Mouse (Mus musculus) urinary bladder, postnatal 25 days (tissue): ENCODE measurements at regions not wholly inside any gene's neighbourhood (a gene's known extent, or its start where the extent isn't known, plus 50 kb on each side); places are given as distances from the start of the nearest gene placed in this dataset.

ENCODE experiments used
- DNase-seq: peaks from one replicate; pipeline ENCODE4 v3.0.0; 2022; ENCODE audit warnings: low spot score

DNA sequence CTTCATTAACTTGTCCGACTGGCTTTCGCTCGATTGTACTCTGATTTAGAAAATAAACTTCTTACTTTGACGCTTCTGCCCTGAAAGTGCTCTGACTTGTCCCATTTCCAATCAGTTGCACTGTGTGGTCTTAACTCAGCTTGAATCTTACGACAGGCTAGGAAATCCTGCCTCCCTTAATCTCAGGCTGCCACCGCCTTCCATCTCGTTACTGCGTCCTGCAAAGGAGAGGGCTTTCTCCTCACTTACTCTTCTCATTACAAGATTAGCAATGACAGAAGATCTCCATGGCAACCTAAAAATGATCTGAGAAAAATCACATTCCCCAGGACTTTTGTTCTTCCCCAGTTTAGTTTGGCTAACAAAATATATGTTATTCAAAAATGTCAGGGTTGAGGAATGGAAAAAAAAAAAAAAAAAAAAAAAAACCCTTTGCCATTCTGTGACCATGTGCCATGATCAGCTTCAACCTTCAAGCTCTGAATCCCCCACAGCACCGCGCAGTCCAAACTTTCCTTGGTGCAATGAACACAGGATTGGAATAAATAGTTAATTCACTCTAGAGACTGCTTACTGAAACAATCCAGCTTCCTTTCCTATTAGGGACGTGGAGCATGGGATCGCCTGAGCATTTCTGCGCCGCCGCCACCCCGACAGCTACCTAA lies 494.1 kb downstream of the Lmo4 start:
- no peak for DNase-seq

DNA sequence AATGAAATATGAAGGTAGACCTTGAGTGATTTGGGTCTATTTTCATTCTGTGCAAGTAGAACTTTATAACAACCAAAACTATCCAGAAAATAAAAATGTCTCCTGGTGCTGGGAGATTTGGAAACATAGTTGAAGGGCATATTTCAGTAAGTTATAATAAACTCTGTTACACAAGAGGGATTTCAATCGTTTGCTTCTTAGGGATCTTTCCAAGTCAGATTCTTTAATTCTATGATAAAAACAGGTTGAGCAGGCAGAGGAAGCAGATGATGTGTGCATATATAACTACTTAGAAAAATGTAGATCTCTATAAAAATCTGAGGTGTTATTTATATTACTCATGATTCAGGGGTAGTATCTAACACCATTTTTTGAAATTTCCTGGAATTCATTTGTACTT lies 498.3 kb downstream of the Lmo4 start:
- no peak for DNase-seq

DNA sequence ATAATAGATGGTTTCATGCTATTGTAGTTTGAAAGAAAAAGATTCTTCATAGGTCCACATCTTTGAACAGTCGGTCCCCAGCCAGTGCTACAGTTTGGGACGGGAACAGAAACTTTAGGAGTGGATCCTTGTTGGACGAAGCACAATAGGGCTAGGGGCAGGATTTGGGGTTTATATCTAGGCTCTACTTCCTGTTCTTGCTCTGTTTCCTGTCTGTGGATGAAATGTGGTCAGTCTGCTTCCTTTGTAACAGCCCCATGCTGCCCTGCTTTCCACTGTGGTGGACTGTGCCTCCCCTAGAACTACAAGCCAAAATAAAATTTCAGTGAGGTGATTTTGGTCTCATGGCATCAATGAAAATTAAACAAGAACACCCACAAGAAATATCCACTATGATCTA lies 510.2 kb downstream of the Lmo4 start:
- DNase-seq, result no peak

DNA sequence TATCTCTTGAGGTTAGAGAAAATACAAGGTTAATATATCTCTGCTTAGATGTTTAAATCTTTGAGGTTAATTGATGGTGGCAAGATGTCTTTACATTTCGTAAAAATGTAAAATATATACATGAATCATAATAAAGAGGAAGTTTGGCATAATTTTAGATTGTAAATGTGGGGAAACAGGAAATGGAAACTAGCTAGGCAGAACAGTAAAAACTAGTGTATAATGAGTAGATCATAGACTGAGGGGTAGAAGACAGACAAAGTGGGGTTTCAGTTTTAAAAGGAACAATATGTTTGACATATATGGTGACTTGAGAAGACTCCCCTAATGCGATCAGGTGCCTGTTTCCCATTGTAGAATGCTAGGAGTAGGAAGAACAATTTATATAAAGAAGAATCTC lies 519.3 kb downstream of the Lmo4 start:
- no peak for DNase-seq

DNA sequence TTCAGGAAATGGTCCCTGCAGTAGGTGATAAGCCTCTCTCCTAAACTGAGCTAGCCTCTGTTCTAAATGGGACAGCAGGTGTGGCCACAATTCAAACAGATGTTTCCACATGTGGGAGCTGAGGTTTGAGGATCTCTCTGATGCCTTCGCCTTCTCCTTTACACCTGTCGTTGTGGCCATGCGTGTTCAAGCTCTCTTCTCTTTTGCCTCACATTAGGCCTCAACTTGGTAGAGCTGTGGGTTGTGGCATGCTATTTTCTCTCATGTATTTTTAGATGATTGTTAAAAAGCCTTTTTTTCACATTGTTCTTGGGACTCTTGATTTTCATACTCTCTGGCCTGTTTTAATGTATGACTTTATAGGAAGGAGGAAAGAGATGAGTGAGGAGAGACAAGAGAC lies 526.8 kb downstream of the Lmo4 start:
- DNase-seq, result no peak

DNA sequence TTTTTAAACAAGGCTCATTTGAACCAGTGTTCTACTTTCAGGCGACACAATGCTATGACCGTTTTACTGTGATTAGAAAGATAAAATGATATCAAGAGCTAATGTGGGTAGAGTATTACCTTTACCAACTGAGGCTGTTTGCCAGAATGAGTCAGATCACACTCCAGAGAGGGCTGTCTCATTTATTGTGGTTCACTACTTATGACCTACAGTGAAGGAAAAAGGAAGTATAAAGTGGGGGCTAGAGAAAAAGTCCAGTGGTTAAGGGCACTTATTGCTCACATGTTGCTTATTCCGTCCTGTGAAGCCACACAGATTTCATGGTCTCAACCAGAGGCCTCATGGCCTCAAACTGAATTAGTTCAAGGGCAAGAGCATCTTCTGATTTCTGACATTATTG lies 530.2 kb downstream of the Lmo4 start:
- DNase-seq, result no peak

DNA sequence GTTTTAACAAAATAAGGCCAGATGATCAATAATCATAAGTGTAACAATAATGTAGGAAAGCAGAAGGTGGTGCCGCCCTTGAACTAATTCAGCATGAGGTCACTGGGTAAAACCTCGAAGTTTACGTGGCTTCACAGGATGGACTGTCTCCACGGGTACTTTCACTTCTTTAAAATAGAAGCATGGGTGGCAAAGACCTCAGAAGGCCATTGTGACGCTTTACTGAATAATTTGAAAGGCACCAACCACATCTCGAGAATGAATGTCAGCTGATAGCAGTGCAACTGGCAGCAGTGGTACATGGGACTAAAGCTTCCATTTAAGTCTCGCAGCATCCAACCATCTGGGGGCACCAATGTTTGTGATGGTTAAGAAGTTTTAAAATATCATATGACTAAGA lies 530.6 kb downstream of the Lmo4 start:
- no peak for DNase-seq

DNA sequence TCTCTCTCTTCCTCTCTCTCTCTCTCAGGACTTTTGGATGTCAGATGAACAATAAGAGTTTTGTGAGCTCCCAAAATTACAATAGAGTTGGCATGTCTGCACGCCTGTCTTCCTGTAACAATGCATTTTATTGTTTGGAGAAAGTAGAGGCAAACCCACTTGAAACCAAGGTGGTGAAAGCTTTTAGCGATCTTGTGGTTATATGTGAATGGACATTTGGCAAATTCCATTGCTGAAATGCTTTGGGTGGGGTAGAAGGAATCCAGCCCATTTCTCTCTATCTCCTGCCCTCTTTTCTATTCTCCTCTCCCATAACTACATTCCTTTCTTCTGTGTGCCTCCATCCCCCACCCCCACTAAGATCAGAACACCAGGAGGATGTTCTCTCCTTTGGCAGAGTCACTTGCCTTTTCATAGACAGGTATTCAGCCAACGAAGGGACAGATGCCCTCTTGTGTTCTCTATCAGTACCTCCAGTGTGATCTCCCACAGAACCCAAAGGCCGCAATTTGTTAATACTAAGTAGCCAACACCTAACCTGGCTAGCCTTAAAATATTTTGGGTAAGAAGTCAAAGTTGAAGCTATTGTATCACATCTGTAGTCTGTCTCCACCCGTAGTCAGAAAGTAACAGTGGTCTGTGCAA lies 542.9 kb downstream of the Lmo4 start:
- DNase-seq, result no peak

DNA sequence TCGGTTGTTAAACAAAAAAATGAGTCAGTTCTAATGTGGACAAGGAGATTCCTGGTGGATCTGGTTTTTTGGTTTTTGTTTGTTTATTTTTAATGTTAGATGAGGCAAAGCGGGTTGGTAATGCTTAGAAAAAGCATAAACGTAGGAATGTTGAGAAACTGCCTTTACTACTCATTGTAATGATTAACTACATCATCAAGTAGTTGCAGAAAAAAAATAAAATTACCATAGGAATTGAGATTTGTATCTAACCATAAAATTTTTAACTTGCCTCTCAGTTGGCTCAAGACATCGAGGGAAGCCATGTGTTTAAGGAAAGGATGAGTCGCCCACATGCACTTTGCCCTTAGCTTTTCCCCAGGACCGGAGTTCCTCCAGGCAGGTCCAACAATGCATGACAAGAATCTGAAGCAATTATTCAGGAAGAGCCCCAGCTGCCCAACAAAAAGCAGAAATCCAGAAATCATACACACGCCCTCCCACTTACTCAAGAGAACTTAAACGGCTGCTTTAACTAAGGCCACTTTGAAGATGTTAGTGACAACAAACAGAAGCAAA lies 545.5 kb downstream of the Lmo4 start:
- no peak for DNase-seq

DNA sequence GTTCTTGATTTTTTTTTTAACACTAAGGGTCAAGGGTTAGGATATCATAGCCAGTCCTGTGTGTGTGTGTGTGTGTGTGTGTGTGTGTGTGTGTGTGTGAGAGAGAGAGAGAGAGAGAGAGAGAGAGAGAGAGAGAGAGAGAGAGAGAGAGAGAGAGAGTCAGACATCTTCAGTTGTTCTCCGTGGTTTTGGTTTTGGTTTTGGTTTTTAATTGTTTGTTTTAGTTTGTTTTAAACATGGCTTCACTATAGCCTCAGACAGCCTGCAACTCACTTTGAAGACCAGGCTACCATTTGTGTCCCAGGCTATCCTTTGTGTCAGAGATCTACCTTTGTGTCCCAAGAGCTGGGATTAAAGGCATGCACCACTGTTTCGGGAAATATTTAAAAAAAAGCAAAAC lies 557.8 kb downstream of the Lmo4 start:
- DNase-seq, result no peak

DNA sequence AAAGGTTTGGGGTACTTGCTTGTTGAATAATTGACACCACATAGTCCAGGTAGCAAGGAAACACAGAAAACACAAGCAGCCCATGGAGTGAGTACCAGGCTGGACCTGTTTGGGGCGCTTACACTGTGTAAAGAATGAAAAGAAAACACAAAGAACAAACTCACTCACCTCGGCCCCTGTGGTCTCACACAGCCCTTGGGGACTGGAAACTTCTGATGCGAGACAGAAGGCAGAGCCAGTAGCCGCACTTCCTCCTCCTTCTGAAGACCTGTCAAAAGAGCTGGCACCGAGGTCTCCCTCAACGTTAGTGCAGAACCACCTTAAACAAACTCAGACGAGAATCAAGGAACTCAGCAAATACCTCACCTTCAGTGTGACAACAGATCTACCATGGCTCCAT lies 558.2 kb downstream of the Lmo4 start:
- no peak for DNase-seq

DNA sequence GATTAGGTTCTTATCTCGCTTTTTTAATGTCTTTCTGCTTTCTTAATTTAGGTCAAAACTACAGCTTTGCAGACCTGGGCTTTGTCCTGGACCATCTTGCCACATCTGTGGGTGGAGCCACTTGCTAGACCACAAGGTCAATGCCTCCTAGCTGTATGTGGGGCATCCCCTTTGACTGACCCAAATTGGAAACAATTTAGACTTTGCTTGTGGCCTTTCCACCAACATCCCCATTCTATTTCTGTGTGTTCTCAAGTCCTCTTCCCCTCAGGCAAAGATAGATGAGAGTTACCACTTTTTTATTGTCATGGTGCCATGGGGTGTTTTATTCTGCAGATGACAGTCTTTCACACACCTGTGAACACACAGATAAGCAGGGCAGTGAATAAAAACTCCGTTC lies 572.0 kb downstream of the Lmo4 start:
- no peak for DNase-seq

DNA sequence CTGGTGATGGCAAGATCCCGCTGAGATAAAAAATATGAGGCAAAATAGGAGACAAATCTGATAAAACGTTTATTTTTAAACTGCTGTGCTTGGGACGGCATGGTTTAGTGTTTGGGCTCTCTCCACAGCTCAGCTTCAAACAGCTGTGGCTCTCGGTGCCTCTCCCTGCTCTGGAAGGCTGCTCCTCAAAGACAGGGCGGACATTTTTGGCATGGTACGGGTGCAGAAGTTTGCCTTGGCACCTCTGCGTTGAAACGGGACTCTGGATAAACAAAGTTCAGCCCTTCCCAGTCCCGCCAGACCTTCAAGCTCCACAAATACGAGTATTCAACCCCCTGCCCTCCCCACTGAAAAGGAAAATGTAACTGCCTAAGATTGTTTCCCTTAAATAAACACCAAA lies 573.8 kb downstream of the Lmo4 start:
- no peak for DNase-seq

DNA sequence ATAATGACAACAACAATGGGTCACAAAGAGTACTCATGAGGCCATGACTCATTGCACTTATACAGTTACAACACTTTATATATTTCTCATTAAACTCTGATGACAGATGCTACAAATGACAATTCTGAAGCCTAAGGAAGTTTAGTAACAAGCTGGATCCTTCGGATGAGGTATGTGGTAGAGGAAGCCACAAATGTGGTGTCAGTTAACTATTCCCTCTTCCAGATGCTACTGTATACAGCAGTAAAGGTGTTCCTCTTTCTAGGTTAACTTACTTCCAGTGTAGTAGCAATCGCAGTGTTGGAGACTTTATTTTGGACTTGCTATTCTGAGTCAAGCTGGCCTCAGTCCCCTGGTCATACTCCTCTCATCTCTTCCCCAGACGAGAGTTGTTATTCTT lies 580.1 kb downstream of the Lmo4 start:
- DNase-seq, result no peak

DNA sequence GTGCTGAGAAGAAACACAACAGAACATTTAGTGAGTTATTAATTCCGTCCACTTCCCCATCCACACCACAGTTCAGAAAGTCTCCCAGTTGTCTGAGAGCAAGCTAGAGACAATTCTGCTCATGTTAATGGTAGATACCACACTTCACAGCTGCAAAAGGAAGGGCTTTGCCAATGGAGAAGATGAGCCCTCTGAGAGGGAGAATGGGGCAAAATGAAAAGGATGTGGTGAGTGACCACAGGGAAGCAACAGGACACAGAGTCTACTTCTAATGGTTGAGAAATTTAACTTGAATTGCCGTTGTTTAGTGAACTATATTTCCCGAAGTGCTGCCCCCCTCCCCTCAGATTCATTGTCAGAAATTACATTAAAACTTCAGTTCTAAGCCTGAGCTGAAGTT lies 582.7 kb downstream of the Lmo4 start:
- DNase-seq, result no peak

DNA sequence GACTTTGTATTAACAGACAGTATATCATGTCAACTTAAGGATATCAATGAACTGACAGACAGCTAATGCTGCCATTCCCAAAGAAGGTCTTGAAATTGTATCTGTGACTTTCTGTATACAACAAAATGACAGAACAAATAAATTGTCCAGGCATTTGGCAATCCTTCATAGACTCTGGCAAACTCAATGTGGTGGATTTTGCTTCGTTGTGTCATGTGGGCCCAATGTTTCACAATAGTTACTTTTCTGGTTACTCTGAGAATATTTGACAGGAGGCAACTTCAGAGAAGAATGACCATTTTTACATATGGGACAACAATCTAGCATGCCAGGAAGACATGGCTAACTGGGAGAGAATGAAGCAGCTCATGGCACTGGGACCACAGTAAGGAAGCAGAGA lies 585.9 kb downstream of the Lmo4 start:
- no peak for DNase-seq

DNA sequence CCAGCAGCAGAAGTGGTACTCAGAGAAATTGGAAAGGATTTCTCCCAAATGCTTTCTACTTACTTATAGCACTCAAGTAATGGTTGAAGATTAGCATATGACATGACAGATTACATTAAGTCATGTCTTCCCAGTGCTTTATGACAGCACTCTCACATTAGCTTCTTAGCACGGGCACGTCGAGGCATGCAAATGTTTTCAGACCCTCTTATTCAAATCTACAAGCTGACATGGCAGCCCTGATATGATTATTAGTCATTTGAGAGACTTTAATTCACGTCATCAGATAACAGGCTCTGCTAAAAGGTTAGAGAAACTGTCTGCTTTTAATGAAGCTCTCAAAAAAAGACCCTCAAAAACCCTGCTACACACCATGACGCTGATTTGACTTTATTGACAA lies 590.1 kb downstream of the Lmo4 start:
- DNase-seq, result no peak

DNA sequence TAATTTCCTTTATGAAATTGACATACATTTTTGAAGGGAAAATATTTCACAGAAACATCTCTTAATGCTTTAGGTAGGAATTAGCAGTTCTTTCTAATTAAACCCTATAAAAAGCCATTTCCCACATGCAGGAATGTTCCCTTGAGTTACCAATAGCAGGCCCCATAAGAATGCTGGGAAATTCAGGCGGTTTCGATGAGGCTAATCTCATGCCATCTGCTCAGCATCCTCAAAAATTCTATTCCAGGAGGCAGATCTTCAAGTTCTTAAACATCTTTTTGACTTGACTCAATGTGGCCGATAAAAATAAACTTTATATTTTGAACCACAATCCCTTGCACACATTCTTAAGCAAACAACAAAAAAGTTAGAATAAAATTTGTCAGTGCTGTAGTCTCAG lies 591.0 kb downstream of the Lmo4 start:
- DNase-seq, result no peak

DNA sequence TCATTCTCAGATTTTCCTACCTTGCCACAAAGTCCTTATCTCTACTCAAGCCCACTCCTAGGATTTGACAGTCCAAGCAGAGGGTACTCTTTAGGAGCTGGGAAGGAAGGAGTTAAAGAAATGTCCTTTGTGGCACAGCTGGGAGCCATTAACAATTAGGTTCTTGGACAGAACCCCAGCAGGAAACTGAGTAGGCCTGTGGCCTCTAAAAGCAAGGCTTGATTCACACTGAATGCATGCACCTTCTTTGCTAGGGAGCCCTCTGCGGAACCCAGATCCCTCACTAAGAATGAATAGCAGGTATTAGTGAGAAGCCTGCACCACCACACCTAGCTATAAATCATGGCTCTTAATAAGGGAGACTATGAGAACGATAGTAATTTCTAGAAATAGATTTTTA lies 595.3 kb downstream of the Lmo4 start:
- DNase-seq, result no peak

DNA sequence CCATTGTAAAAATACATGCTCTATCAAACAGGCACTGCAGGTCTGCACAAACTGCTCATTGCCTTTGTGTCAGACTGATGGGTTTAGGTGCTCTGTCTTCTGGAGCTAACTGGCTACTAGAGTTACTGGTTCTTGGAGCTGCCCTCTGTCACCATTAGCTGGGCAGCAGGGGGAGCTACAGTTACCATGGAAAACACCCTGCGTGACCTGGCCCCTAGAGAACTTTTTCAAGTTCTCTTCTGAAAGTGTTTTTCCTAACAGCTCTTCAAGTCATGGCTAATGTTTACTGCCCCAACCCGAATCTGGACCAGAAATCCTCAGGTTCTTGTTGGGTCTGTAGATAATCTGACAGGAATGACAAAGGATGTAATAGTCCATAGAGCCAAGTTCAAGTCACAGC lies 605.9 kb downstream of the Lmo4 start:
- peak; percentile 61 for DNase-seq

DNA sequence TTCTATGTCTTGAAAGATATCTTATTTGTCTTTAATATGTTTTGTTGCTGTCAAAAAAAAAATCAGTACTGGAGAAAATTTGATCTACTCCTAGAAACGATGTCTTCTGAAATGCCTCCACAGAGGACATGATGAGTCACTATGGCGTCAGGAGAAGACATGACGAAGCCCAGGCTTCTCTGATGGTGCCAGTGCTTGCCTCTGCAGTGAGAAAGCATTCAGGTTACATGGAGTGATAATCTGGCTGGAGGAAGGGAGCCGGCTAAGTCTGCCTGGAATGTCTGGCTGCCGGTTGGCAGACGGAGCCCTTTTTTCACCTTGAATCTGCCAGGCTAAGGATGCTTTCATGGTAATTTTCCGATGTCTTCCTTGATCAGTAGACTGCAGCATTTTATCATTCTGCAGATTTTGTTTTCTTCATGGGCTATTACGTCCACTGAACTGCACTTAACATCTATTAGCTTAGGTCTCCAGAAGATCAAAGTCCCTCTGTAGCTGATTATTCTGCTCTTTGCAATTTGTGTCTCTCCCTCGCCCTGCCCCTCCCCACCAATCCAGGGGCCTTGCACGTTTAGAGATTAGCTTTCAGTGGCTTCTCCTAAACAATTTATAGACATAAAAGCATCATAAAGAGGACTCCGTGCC lies 607.9 kb downstream of the Lmo4 start:
- DNase-seq, result no peak

DNA sequence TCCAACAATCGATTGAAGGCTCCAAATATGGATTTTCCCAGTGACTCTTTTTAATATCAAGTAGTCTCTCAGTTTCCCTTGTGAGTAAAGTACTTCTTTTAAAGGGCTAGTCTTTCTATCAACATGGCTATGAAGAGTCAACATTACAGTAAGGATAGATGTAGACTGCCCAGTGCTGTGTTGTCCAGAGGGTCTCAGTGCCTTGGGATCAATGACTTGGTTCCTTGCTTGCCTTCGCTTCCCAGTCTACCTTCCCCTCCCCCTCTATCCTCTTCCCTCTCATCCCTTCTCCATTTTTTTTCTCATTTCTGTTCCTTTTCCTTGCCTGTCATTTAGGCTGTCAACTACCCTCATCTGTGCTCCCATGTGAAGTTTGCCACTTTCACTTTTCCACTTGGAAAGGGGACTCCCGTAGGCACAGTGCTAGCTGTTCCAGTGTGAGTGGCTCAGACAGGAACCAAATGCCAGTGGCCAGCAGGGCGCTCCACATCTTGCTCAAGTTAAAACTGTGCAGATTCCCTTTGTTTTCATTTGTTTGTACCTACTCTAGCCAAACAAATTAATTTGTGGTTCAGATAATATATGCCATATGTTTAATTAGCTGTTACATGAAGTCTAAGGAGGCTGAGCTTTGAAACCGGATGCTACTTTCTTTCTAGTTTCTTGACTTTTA lies 608.9 kb downstream of the Lmo4 start:
- DNase-seq, result no peak

DNA sequence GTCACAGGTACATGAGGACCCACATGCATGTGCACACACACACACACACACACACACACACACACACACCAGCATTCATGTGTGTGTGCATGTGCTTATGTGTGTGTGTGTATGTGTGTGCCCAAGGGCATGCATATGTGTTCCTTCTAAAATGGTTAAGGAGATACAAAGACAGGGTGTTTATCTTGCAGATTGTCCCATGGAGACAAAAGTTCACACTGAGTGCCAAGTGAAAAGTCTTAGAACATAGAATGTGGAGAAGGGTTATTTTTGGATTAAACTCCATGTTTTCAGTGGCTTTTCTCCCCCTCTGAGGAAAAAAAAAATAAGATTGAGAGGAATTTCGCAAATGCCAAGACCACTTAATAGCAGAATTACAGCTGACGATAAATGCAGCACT lies 609.9 kb downstream of the Lmo4 start:
- DNase-seq, result no peak
